Mouse (Mus musculus): ENCODE measurements around the gene Ncoa3.

- TF ChIP-seq EP300 (IDR thresholded peaks at IDR 0.05; ENCODE audit: insufficient read depth, low read depth, low read length) (no peak), CTCF (IDR thresholded peaks at IDR 0.05) (no peak)
Observed at GRCm38 (mm10) chr2:165948007-165948406, 44.4 kb upstream of the Ncoa3 start.

All from heart, adult 2 months (tissue).